Mouse (Mus musculus) kidney, adult 11 months (tissue): ENCODE data around the gene Alpi.

Experiments
- DNase-seq: peaks from one replicate; pipeline ENCODE4 v3.0.0; 2022

The Alpi gene

GRCm38 (mm10) chr1:87101411-87101810, at the start of gene Alpi:
TSS of gene Alpi (minus strand) at chr1:87101606.
- DNase-seq = no peak

- DNase-seq = no peak
These were observed 48.0 kb upstream of the Alpi start for GRCm38 (mm10) chr1:87149422-87149821.

- no peak for DNase-seq
These were observed 41.7 kb upstream of the Alpi start for GRCm38 (mm10) chr1:87143141-87143540.

GRCm38 (mm10) chr1:87142456-87142855, 41.0 kb upstream of the Alpi start:
- no peak for DNase-seq

GRCm38 (mm10) chr1:87141550-87141949, 40.1 kb upstream of the Alpi start:
- no peak for DNase-seq

GRCm38 (mm10) chr1:87131803-87132202, 30.4 kb upstream of the Alpi start:
- no peak for DNase-seq

GRCm38 (mm10) chr1:87127206-87128030, 26.0 kb upstream of the Alpi start:
- no peak for DNase-seq

GRCm38 (mm10) chr1:87124673-87125072, 23.3 kb upstream of the Alpi start, which contains the start of gene Akp3:
TSS of gene Akp3 (plus strand) at chr1:87124973.
- DNase-seq = no peak

- no peak for DNase-seq
These were observed 13.4 kb upstream of the Alpi start for GRCm38 (mm10) chr1:87114784-87115183.

GRCm38 (mm10) chr1:87111719-87112354, 10.4 kb upstream of the Alpi start:
- DNase-seq = peak; percentile 9

GRCm38 (mm10) chr1:87108564-87108963, 7.2 kb upstream of the Alpi start:
- no peak for DNase-seq

- no peak for DNase-seq
These were observed 5.1 kb upstream of the Alpi start for GRCm38 (mm10) chr1:87106536-87106935.

GRCm38 (mm10) chr1:87103936-87104335, 2.5 kb upstream of the Alpi start:
- DNase-seq = no peak

GRCm38 (mm10) chr1:87102114-87102513, 708 bp upstream of the Alpi start:
- no peak for DNase-seq

GRCm38 (mm10) chr1:87098358-87098975, 2.9 kb downstream of the Alpi start:
- DNase-seq = peak; percentile 21

GRCm38 (mm10) chr1:87095642-87096041, 5.8 kb downstream of the Alpi start:
- no peak for DNase-seq

GRCm38 (mm10) chr1:87089828-87090227, 11.6 kb downstream of the Alpi start, which contains the start of gene Alppl2:
TSS of gene Alppl2 (minus strand) at chr1:87089928.
- DNase-seq = no peak

GRCm38 (mm10) chr1:87089251-87089650, 12.2 kb downstream of the Alpi start:
- DNase-seq = no peak

- DNase-seq = no peak
These were observed 14.4 kb downstream of the Alpi start for GRCm38 (mm10) chr1:87086964-87087363.

- DNase-seq = no peak
These were observed 15.2 kb downstream of the Alpi start for GRCm38 (mm10) chr1:87086196-87086595.

GRCm38 (mm10) chr1:87073776-87074175, 27.6 kb downstream of the Alpi start:
- no peak for DNase-seq

- DNase-seq = no peak
These were observed 30.7 kb downstream of the Alpi start for GRCm38 (mm10) chr1:87070720-87071119.

- DNase-seq = no peak
These were observed 40.5 kb downstream of the Alpi start for GRCm38 (mm10) chr1:87060913-87061312.
